Mouse (Mus musculus) MEL (cell line): ENCODE measurements around the gene Rab30.

Source experiments
- CTCF ChIP-seq, 3 experiments: IDR thresholded peaks in 2 of 3; conservative IDR thresholded peaks in 1 of 3; 2 replicates each; pipeline ENCODE4 v1.5.1; 2011 to 2012; ENCODE audit warnings: low read length in 3 of 3, low read depth in 2 of 3, mild to moderate bottlenecking in 2 of 3, improper control_type of control experiment in 1 of 3, inconsistent platforms in 1 of 3, mixed read lengths in 1 of 3, moderate library complexity in 1 of 3; ENCODE audit not compliant: control insufficient read depth in 1 of 3, insufficient read depth in 1 of 3, poor library complexity in 1 of 3, severe bottlenecking in 1 of 3
- MAFK ChIP-seq: IDR thresholded peaks from 2 replicates; pipeline ENCODE4 v1.6.1; 2011; ENCODE audit warnings: low read depth, mild to moderate bottlenecking, low read length, improper control_type of control experiment, borderline replicate concordance
- MAX ChIP-seq: IDR thresholded peaks from 2 replicates; pipeline ENCODE4 v1.6.1; 2011; ENCODE audit warnings: low read length, improper control_type of control experiment
- POLR2A ChIP-seq, 2 experiments: IDR thresholded peaks; 2 replicates each; pipeline ENCODE4 v1.6.1; 2011 to 2012; ENCODE audit warnings: low read length in 2 of 2, mild to moderate bottlenecking in 2 of 2, control low read depth in 1 of 2, improper control_type of control experiment in 1 of 2, low read depth in 1 of 2, moderate library complexity in 1 of 2; ENCODE audit not compliant: control insufficient read depth in 1 of 2, insufficient read depth in 1 of 2, poor library complexity in 1 of 2

DNA sequence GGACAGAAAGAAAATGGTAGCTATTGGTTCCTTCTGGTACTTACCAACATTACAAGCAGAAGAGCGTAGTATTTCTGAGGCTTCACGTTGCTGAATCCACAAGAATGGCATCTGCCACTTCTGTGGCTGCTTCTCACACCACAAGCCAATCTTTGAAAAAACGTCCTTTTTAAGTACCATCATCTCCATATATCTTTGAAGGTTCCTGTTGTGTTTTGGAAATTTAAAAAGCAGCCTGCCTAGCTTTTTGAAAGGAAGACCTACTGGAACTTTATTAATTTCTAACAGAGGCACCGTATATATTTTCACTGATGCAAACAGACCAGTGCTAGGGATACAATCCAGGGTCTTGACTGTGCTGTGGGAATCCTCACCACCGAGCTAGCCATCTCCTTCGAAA lies 1.4 kb upstream of the Rab30 start:
- TF ChIP-seq CTCF (IDR thresholded peaks at IDR 0.05 in 2 of 3, conservative IDR thresholded peaks at IDR 0.05 in 1 of 3; ENCODE audit: control insufficient read depth in 1 of 3, insufficient read depth in 1 of 3, low read depth in 2 of 3, low read length in 3 of 3, poor library complexity in 1 of 3, severe bottlenecking in 1 of 3) = no peak
- no peak for TF ChIP-seq POLR2A (IDR thresholded peaks at IDR 0.05; ENCODE audit: control insufficient read depth in 1 of 2, insufficient read depth in 1 of 2, low read depth in 1 of 2, low read length in 2 of 2, poor library complexity in 1 of 2)
- no peak for TF ChIP-seq MAX
- no peak for TF ChIP-seq MAFK
